Mouse (Mus musculus) naive thymus-derived CD4-positive, alpha-beta T cell, adult 2 months (primary cell): ENCODE data around the gene Luc7l3.

Experiments
- DNase-seq: peaks from one replicate; pipeline ENCODE4 v3.0.0-alpha.2; 2011; ENCODE audit warnings: low read depth

Gene Luc7l3

GRCm38 (mm10) chr11:94321931-94322400, at the start of gene Luc7l3:
Gene Luc7l3 (minus strand): TSS chr11:94321988.
- peak; percentile 94 for DNase-seq

- peak; percentile 33 for DNase-seq
These were observed 49.0 kb upstream of the Luc7l3 start for GRCm38 (mm10) chr11:94370809-94371208.

GRCm38 (mm10) chr11:94369981-94370380, 48.2 kb upstream of the Luc7l3 start:
- DNase-seq: no peak

GRCm38 (mm10) chr11:94365340-94365739, 43.6 kb upstream of the Luc7l3 start:
- DNase-seq: no peak

GRCm38 (mm10) chr11:94363690-94364089, 41.9 kb upstream of the Luc7l3 start:
- no peak for DNase-seq

GRCm38 (mm10) chr11:94362101-94362500, 40.3 kb upstream of the Luc7l3 start:
- no peak for DNase-seq

GRCm38 (mm10) chr11:94361166-94361870, 39.5 kb upstream of the Luc7l3 start:
- DNase-seq: no peak

- no peak for DNase-seq
These were observed 37.4 kb upstream of the Luc7l3 start for GRCm38 (mm10) chr11:94359168-94359567.

GRCm38 (mm10) chr11:94355521-94356217, 33.9 kb upstream of the Luc7l3 start:
- no peak for DNase-seq

GRCm38 (mm10) chr11:94351094-94351493, 29.3 kb upstream of the Luc7l3 start:
- no peak for DNase-seq

- DNase-seq: no peak
These were observed 28.5 kb upstream of the Luc7l3 start for GRCm38 (mm10) chr11:94350337-94350736.

GRCm38 (mm10) chr11:94349839-94350238, 28.1 kb upstream of the Luc7l3 start:
- no peak for DNase-seq

- no peak for DNase-seq
These were observed 25.3 kb upstream of the Luc7l3 start for GRCm38 (mm10) chr11:94347063-94347575.

- no peak for DNase-seq
These were observed 24.8 kb upstream of the Luc7l3 start for GRCm38 (mm10) chr11:94346611-94347010.

GRCm38 (mm10) chr11:94345926-94346325, 24.1 kb upstream of the Luc7l3 start:
- no peak for DNase-seq

GRCm38 (mm10) chr11:94344470-94344869, 22.7 kb upstream of the Luc7l3 start:
- no peak for DNase-seq

GRCm38 (mm10) chr11:94343955-94344358, 22.2 kb upstream of the Luc7l3 start:
- DNase-seq: no peak

- no peak for DNase-seq
These were observed 20.5 kb upstream of the Luc7l3 start for GRCm38 (mm10) chr11:94342114-94342905.

GRCm38 (mm10) chr11:94340948-94341933, 19.5 kb upstream of the Luc7l3 start:
- no peak for DNase-seq

- DNase-seq: peak; percentile 75
These were observed 18.2 kb upstream of the Luc7l3 start for GRCm38 (mm10) chr11:94339732-94340585.
